Mouse (Mus musculus) embryonic facial prominence, embryonic 12.5 days (tissue): ENCODE measurements at regions not wholly inside any gene's neighbourhood (a gene's known extent, or its start where the extent isn't known, plus 50 kb on each side); places are given as distances from the start of the nearest gene placed in this dataset.

ENCODE experiments used
- ATAC-seq: fragments of 200-750 bp; cut with Nextera tagmentation; 2 replicates; pipeline ENCODE4 v1.8.0; 2017; ENCODE audit not compliant: insufficient number of reproducible peaks, insufficient read depth, low FRiP score, low TSS enrichment
- H3K27ac ChIP-seq: fragments of 300-500 bp; sonication (generic); 2 replicates; pipeline ENCODE4 v1.5.1; 2016; ENCODE audit warnings: mild to moderate bottlenecking
- H3K27me3 ChIP-seq: fragments of 300-500 bp; sonication (generic); 2 replicates; pipeline ENCODE4 v1.6.1; 2016; ENCODE audit warnings: mild to moderate bottlenecking, moderate library complexity
- H3K36me3 ChIP-seq: fragments of 300-500 bp; sonication (generic); 2 replicates; pipeline ENCODE4 v1.6.1; 2016; ENCODE audit warnings: mild to moderate bottlenecking
- H3K4me1 ChIP-seq: fragments of 300-500 bp; sonication (generic); 2 replicates; pipeline ENCODE4 v1.6.1; 2016
- H3K4me2 ChIP-seq: fragments of 300-500 bp; sonication (generic); replicated peaks from 2 replicates; pipeline ENCODE4 v1.6.1; 2016; ENCODE audit warnings: mild to moderate bottlenecking, moderate library complexity
- H3K4me3 ChIP-seq: fragments of 300-500 bp; sonication (generic); 2 replicates; pipeline ENCODE4 v1.5.1; 2016; ENCODE audit warnings: mild to moderate bottlenecking
- H3K9ac ChIP-seq: fragments of 300-500 bp; sonication (generic); 2 replicates; pipeline ENCODE4 v1.6.1; 2016; ENCODE audit warnings: mild to moderate bottlenecking, moderate library complexity
- H3K9me3 ChIP-seq: fragments of 300-500 bp; sonication (generic); 2 replicates; pipeline ENCODE4 v1.6.1; 2016; ENCODE audit warnings: mild to moderate bottlenecking, moderate library complexity
- WGBS: fragments of 180-500 bp; shearing (Covaris S2); methylation state at CpG from one replicate; pipeline ENCODE4 v1.1.7; 2016; 5-methylcytosine and 5-hydroxymethylcytosine counted together

GRCm38 (mm10) chr13:83984651-83985331, 237.3 kb upstream of the Tmem161b start:
- no peak overlapping the region for H3K4me2 ChIP-seq
- H3K9ac ChIP-seq: no peak overlapping the region
- no peak; the same call in 1 of the 2 replicates for ATAC-seq
- 86% methylated on average over 10 of the region's 10 CpGs for WGBS
- H3K9me3 ChIP-seq: no peaks in the 10 kb centered on the region
- no peak overlapping the region for H3K4me3 ChIP-seq
- no peaks in the 10 kb centered on the region for H3K4me1 ChIP-seq
- no peak overlapping the region for H3K27ac ChIP-seq
- no peaks in the 10 kb centered on the region for H3K36me3 ChIP-seq
- no peaks in the 10 kb centered on the region for H3K27me3 ChIP-seq

- peak overlapping the region; percentile 32 for H3K4me2 ChIP-seq
- no peak overlapping the region for H3K4me3 ChIP-seq
- peak; percentile 60; the same call in 1 of the 2 replicates for ATAC-seq
- WGBS: 41% methylated on average over 11 of the region's 11 CpGs
- no peaks in the 10 kb centered on the region for H3K36me3 ChIP-seq
- H3K27ac ChIP-seq: no peak overlapping the region
- no peak overlapping the region for H3K9ac ChIP-seq
- no peaks in the 10 kb centered on the region for H3K27me3 ChIP-seq
- no peaks in the 10 kb centered on the region for H3K9me3 ChIP-seq
- peaks cover 5% of the 10 kb centered on the region; the same call in 1 of the 2 replicates for H3K4me1 ChIP-seq
Measured at GRCm38 (mm10) chr13:83987746-83988423, 234.2 kb upstream of the Tmem161b start.

GRCm38 (mm10) chr13:83988517-83988916, 233.6 kb upstream of the Tmem161b start:
- Histone ChIP-seq H3K9me3 (no peaks in the 10 kb centered on the region), H3K27ac (no peak overlapping the region), H3K27me3 (no peaks in the 10 kb centered on the region), H3K9ac (no peak overlapping the region), H3K36me3 (no peaks in the 10 kb centered on the region), H3K4me2 (no peak overlapping the region), H3K4me3 (no peak overlapping the region), H3K4me1 (peaks cover 5% of the 10 kb centered on the region; the same call in 1 of the 2 replicates)
- WGBS: 71% methylated on average over 4 of the region's 4 CpGs
- ATAC-seq: no peak

GRCm38 (mm10) chr13:83997599-83998369, 224.3 kb upstream of the Tmem161b start:
- H3K9ac ChIP-seq: no peak overlapping the region
- no peaks in the 10 kb centered on the region for H3K27me3 ChIP-seq
- no peak overlapping the region for H3K27ac ChIP-seq
- no peak overlapping the region for H3K4me2 ChIP-seq
- no peak for ATAC-seq
- no peaks in the 10 kb centered on the region for H3K9me3 ChIP-seq
- no peaks in the 10 kb centered on the region for H3K36me3 ChIP-seq
- H3K4me1 ChIP-seq: no peaks in the 10 kb centered on the region
- 51% methylated on average over 12 of the region's 12 CpGs for WGBS
- no peak overlapping the region for H3K4me3 ChIP-seq

DNA sequence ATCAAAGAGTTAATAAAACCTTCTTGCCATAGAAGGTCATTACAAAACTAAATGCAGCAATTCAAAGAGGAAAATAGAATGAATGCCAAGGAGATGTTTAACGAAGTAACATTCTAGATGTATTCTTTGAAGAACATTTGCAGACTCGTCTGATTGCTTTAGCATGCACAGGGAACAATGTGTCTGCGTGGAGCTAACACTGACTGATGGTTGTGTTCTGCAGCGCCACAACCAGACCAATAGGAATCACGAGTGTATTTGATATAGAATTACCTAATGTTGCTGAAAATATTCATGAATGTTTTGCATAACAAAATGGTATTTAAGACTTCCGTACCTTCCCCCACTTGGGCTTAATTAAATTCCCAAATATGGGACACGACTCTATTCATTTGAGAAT, 200.3 kb upstream of the Tmem161b start:
- Histone ChIP-seq H3K27me3 (no peaks in the 10 kb centered on the region), H3K4me3 (no peak overlapping the region), H3K36me3 (no peaks in the 10 kb centered on the region), H3K9ac (no peak overlapping the region), H3K4me1 (no peaks in the 10 kb centered on the region), H3K27ac (no peak overlapping the region), H3K9me3 (no peaks in the 10 kb centered on the region), H3K4me2 (no peak overlapping the region)
- 74% methylated on average over 7 of the region's 7 CpGs for WGBS
- ATAC-seq: no peak

DNA sequence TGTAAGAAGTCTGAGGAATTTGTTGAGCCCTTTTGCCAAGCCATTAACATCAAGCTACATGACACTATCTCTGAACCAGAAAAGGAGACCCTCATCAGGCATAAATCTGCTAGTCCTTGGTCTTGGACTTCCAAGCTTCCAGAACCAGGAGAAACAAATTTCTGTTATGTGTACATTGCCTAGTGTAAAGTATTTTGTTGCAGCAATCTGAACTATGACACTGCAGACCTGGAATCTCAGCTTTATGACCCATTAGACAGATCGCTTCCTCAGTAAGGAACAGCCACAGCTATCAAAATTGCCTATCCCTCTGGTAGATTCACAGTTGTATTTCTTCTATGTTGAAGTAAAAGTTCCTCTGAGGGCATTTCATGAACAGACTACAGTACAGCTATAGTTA, 199.1 kb upstream of the Tmem161b start:
- 89% methylated on average over 1 of the region's 1 CpGs for WGBS
- Histone ChIP-seq H3K9ac (no peak overlapping the region), H3K27me3 (no peaks in the 10 kb centered on the region), H3K4me2 (no peak overlapping the region), H3K4me1 (no peaks in the 10 kb centered on the region), H3K9me3 (no peaks in the 10 kb centered on the region), H3K27ac (no peak overlapping the region), H3K4me3 (no peak overlapping the region), H3K36me3 (no peaks in the 10 kb centered on the region)
- ATAC-seq: no peak

GRCm38 (mm10) chr13:84023637-84024036, 198.5 kb upstream of the Tmem161b start:
- WGBS: 29% methylated on average over 5 of the region's 5 CpGs
- H3K4me2 ChIP-seq: no peak overlapping the region
- no peak overlapping the region for H3K4me3 ChIP-seq
- H3K9ac ChIP-seq: no peak overlapping the region
- no peaks in the 10 kb centered on the region for H3K4me1 ChIP-seq
- H3K9me3 ChIP-seq: no peaks in the 10 kb centered on the region
- ATAC-seq: no peak
- no peaks in the 10 kb centered on the region for H3K27me3 ChIP-seq
- no peaks in the 10 kb centered on the region for H3K36me3 ChIP-seq
- H3K27ac ChIP-seq: no peak overlapping the region

DNA sequence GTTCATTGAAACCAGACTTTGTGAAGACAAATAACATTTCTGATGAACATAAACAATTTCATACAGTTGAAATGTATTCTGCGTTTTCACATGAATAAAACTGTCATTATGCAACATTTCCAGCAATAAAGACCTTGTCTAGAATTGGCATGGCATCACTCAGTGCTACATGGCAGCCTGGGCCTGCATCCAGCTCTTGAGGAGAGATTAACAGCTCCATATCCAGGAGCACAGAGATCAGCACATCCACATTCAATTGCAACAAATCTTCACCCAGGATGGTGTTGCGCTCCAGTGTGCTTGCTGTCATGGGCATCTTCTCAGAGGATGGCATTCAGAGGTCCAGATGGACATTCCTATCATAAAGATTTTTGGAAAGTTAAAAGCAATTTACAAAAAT, 196.7 kb upstream of the Tmem161b start:
- Histone ChIP-seq H3K4me2 (no peak overlapping the region), H3K9ac (no peak overlapping the region), H3K4me3 (no peak overlapping the region), H3K36me3 (no peaks in the 10 kb centered on the region), H3K9me3 (no peaks in the 10 kb centered on the region), H3K27me3 (no peaks in the 10 kb centered on the region), H3K27ac (no peak overlapping the region), H3K4me1 (no peaks in the 10 kb centered on the region)
- no peak for ATAC-seq
- WGBS: 86% methylated on average over 2 of the region's 2 CpGs

GRCm38 (mm10) chr13:84047736-84048135, 174.4 kb upstream of the Tmem161b start:
- Histone ChIP-seq H3K9ac (no peak overlapping the region), H3K27ac (no peak overlapping the region), H3K36me3 (no peaks in the 10 kb centered on the region), H3K9me3 (no peaks in the 10 kb centered on the region), H3K4me2 (no peak overlapping the region), H3K4me3 (no peak overlapping the region), H3K27me3 (no peaks in the 10 kb centered on the region), H3K4me1 (no peaks in the 10 kb centered on the region)
- ATAC-seq: no peak
- 87% methylated on average over 6 of the region's 6 CpGs for WGBS

GRCm38 (mm10) chr13:84052221-84052620, 169.9 kb upstream of the Tmem161b start:
- H3K9me3 ChIP-seq: no peaks in the 10 kb centered on the region
- no peaks in the 10 kb centered on the region for H3K36me3 ChIP-seq
- no peak overlapping the region for H3K4me2 ChIP-seq
- H3K4me3 ChIP-seq: no peak overlapping the region
- H3K27me3 ChIP-seq: no peaks in the 10 kb centered on the region
- no peak overlapping the region for H3K27ac ChIP-seq
- 100% methylated on average over 1 of the region's 1 CpGs for whole genome bisulfite sequencing
- no peak for ATAC-seq
- no peak overlapping the region for H3K9ac ChIP-seq
- no peaks in the 10 kb centered on the region for H3K4me1 ChIP-seq

DNA sequence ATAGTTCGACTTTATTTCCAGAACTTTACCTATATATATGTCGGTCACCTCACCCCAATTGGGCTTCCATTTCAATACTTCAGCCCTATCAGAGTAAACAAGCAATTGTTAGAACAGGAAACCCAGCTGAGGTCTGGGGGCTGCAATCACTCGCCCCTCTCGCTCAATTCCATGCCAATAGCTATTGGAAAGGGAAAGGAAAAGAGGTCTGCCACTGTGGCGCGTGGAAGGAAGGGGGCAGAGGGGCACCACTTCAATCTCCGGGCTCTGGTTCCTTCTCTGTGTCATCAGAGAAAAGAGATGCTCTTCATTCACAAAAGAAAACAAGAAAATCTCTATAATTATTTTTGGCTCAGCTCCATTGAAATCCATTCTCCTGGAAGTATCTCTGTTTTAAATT, 167.1 kb upstream of the Tmem161b start:
- Histone ChIP-seq H3K27me3 (no peaks in the 10 kb centered on the region), H3K4me2 (no peak overlapping the region), H3K9me3 (no peaks in the 10 kb centered on the region), H3K36me3 (no peaks in the 10 kb centered on the region), H3K9ac (no peak overlapping the region), H3K4me3 (no peak overlapping the region), H3K4me1 (peaks cover 7% of the 10 kb centered on the region; the same call in 1 of the 2 replicates), H3K27ac (no peak overlapping the region)
- ATAC-seq: no peak
- 63% methylated on average over 7 of the region's 7 CpGs for WGBS

GRCm38 (mm10) chr13:84055576-84055975, 166.5 kb upstream of the Tmem161b start:
- Histone ChIP-seq H3K9ac (no peak overlapping the region), H3K36me3 (no peaks in the 10 kb centered on the region), H3K4me2 (no peak overlapping the region), H3K27ac (no peak overlapping the region), H3K4me1 (peaks cover 7% of the 10 kb centered on the region; the same call in 1 of the 2 replicates), H3K9me3 (no peaks in the 10 kb centered on the region), H3K27me3 (no peaks in the 10 kb centered on the region), H3K4me3 (no peak overlapping the region)
- no peak for ATAC-seq
